Mouse (Mus musculus) lung, postnatal 36 days (tissue): ENCODE measurements around the gene Gm11565.
"Not testable (repeated sequence)": the region's sequence is repeated elsewhere in the genome, so short reads cannot be mapped to it uniquely, and the experiment has no call there.

Source experiments
- DNase-seq: peaks from one replicate; pipeline ENCODE4 v3.0.0; 2022; ENCODE audit warnings: mixed read lengths

The Gm11565 gene

GRCm38 (mm10) chr11:99914451-99914850 lies at the start of gene Gm11565:
Gene Gm11565 (plus strand): TSS chr11:99914751.
- DNase-seq, result no peak

GRCm38 (mm10) chr11:99873089-99873488 lies 41.5 kb upstream of the Gm11565 start, which contains the start of gene Krtap9-1:
Gene Krtap9-1 (plus strand): TSS chr11:99873389.
- DNase-seq, result not testable (repeated sequence)

- not testable (repeated sequence) for DNase-seq
These were observed 35.7 kb upstream of the Gm11565 start, which contains the start of gene Gm11567 for GRCm38 (mm10) chr11:99878887-99879286. Gene Gm11567 (plus strand): TSS chr11:99879187.

GRCm38 (mm10) chr11:99907620-99908019 lies 6.9 kb upstream of the Gm11565 start, which contains the start of gene Krtap31-1:
Gene Krtap31-1 (plus strand): TSS chr11:99907920.
- DNase-seq, result no peak

- no peak for DNase-seq
These were observed 21.4 kb downstream of the Gm11565 start, which contains the start of gene Krtap31-2 for GRCm38 (mm10) chr11:99935991-99936390. Gene Krtap31-2 (plus strand): TSS chr11:99936291.

- DNase-seq, result no peak
These were observed 23.3 kb downstream of the Gm11565 start for GRCm38 (mm10) chr11:99937751-99938264.

GRCm38 (mm10) chr11:99948175-99948574 lies 33.6 kb downstream of the Gm11565 start, which contains the start of gene Krtap9-5:
Gene Krtap9-5 (plus strand): TSS chr11:99948475.
- DNase-seq, result no peak

- no peak for DNase-seq
These were observed 49.7 kb downstream of the Gm11565 start for GRCm38 (mm10) chr11:99964213-99964612.
